Mouse (Mus musculus): ENCODE measurements around the gene Eif2b4. TPM values are rescaled to one million over a fixed set of nuclear protein-coding genes. Genes with fewer than 3 reads are reported as not detected.

The Eif2b4 gene
- polyA plus RNA-seq, 1 experiment from 2014 or later: 63.0 TPM

GRCm38 (mm10) chr5:31181183-31181770 lies 12.0 kb downstream of the Eif2b4 start:
- Histone ChIP-seq H3K27ac (no peak overlapping the region), H3K4me1 (peaks cover 9% of the 10 kb centered on the region), H3K36me3 (no peaks in the 10 kb centered on the region), H3K4me2 (replicated peaks) (no peak overlapping the region), H3K27me3 (no peaks in the 10 kb centered on the region), H3K9ac (no peak overlapping the region), H3K4me3 (no peak overlapping the region), H3K9me3 (replicated peaks) (no peaks in the 10 kb centered on the region)
- 94% methylated on average over 9 of the region's 9 CpGs for WGBS
- ATAC-seq (ENCODE audit: low FRiP score): no peak

- H3K27me3 ChIP-seq: no peaks in the 10 kb centered on the region
- under 1% methylated on average over 59 of the region's 59 CpGs for WGBS
- H3K36me3 ChIP-seq: 0 out of 2 replicates have a peak, but pooled peaks cover 2% of the 10 kb centered on the region
- H3K4me3 ChIP-seq: peak within 1 kb of the TSS; percentile 87
- H3K9ac ChIP-seq: peak within 1 kb of the TSS; percentile 87
- peaks cover 9% of the 10 kb centered on the region for H3K4me1 ChIP-seq
- H3K27ac ChIP-seq: peak within 1 kb of the TSS; percentile 97
- no peaks in the 10 kb centered on the region for H3K9me3 ChIP-seq (replicated peaks)
- peak; percentile 98 for ATAC-seq (ENCODE audit: low FRiP score)
- peak within 1 kb of the TSS; percentile 87 for H3K4me2 ChIP-seq (replicated peaks)
Observed at GRCm38 (mm10) chr5:31179766-31180630, 13.2 kb downstream of the Eif2b4 start, which contains the start of the genes Gm29609 and Gtf3c2. TSS of gene Gm29609 (minus strand) at chr5:31179911. TSS of gene Gtf3c2 (minus strand) at chr5:31180144.

- Histone ChIP-seq H3K36me3 (peaks cover 8% of the 10 kb centered on the region), H3K4me2 (replicated peaks) (peak overlapping the region; percentile 87), H3K9ac (peak overlapping the region; percentile 87), H3K27ac (peak overlapping the region; percentile 97), H3K4me1 (peaks cover 9% of the 10 kb centered on the region), H3K27me3 (no peaks in the 10 kb centered on the region), H3K9me3 (replicated peaks) (no peaks in the 10 kb centered on the region), H3K4me3 (peak overlapping the region; percentile 87)
- ATAC-seq (ENCODE audit: low FRiP score): peak; percentile 79
- WGBS: 0% methylated on average over 25 of the region's 25 CpGs
Observed at GRCm38 (mm10) chr5:31179301-31179765, 13.9 kb downstream of the Eif2b4 start.

GRCm38 (mm10) chr5:31168630-31169029 lies 24.6 kb downstream of the Eif2b4 start:
- 94% methylated on average over 4 of the region's 4 CpGs for WGBS
- H3K27ac ChIP-seq: no peak overlapping the region
- no peak overlapping the region for H3K4me3 ChIP-seq
- no peaks in the 10 kb centered on the region for H3K4me1 ChIP-seq
- ATAC-seq (ENCODE audit: low FRiP score): no peak
- no peaks in the 10 kb centered on the region for H3K27me3 ChIP-seq
- H3K9me3 ChIP-seq (replicated peaks): no peaks in the 10 kb centered on the region
- peaks cover 85% of the 10 kb centered on the region for H3K36me3 ChIP-seq
- H3K9ac ChIP-seq: no peak overlapping the region
- H3K4me2 ChIP-seq (replicated peaks): no peak overlapping the region

GRCm38 (mm10) chr5:31164878-31165277 lies 28.4 kb downstream of the Eif2b4 start:
- Histone ChIP-seq H3K4me2 (replicated peaks) (no peak overlapping the region), H3K9me3 (replicated peaks) (no peaks in the 10 kb centered on the region), H3K27me3 (no peaks in the 10 kb centered on the region), H3K4me1 (no peaks in the 10 kb centered on the region), H3K36me3 (peaks cover 84% of the 10 kb centered on the region), H3K27ac (no peak overlapping the region), H3K9ac (no peak overlapping the region), H3K4me3 (no peak overlapping the region)
- WGBS: 88% methylated on average over 1 of the region's 1 CpGs
- no peak for ATAC-seq (ENCODE audit: low FRiP score)

- Histone ChIP-seq H3K9me3 (replicated peaks) (no peaks in the 10 kb centered on the region), H3K27me3 (no peaks in the 10 kb centered on the region), H3K36me3 (peaks cover 84% of the 10 kb centered on the region), H3K27ac (no peak overlapping the region), H3K4me2 (replicated peaks) (no peak overlapping the region), H3K4me1 (no peaks in the 10 kb centered on the region), H3K9ac (no peak overlapping the region), H3K4me3 (no peak overlapping the region)
- no peak for ATAC-seq (ENCODE audit: low FRiP score)
Observed at GRCm38 (mm10) chr5:31162462-31162861, 30.8 kb downstream of the Eif2b4 start.

GRCm38 (mm10) chr5:31154152-31154553 lies 39.1 kb downstream of the Eif2b4 start, which contains the start of gene Mpv17:
TSS of gene Mpv17 (minus strand) at chr5:31154251.
- H3K27ac ChIP-seq: peak within 1 kb of the TSS; percentile 72
- H3K27me3 ChIP-seq: no peaks in the 10 kb centered on the region
- WGBS: under 1% methylated on average over 19 of the region's 19 CpGs
- peak within 1 kb of the TSS; percentile 78 for H3K4me2 ChIP-seq (replicated peaks)
- H3K9ac ChIP-seq: peak within 1 kb of the TSS; percentile 76
- H3K4me3 ChIP-seq: peak within 1 kb of the TSS; percentile 69
- no peaks in the 10 kb centered on the region for H3K9me3 ChIP-seq (replicated peaks)
- peaks cover 43% of the 10 kb centered on the region for H3K36me3 ChIP-seq
- peak; percentile 95 for ATAC-seq (ENCODE audit: low FRiP score)
- peaks cover 11% of the 10 kb centered on the region for H3K4me1 ChIP-seq

GRCm38 (mm10) chr5:31153516-31154151 lies 39.6 kb downstream of the Eif2b4 start:
- H3K9me3 ChIP-seq (replicated peaks): no peaks in the 10 kb centered on the region
- peak overlapping the region; percentile 78 for H3K4me2 ChIP-seq (replicated peaks)
- WGBS: 34% methylated on average over 6 of the region's 6 CpGs
- H3K27ac ChIP-seq: no peak overlapping the region
- H3K27me3 ChIP-seq: no peaks in the 10 kb centered on the region
- H3K9ac ChIP-seq: peak overlapping the region; percentile 76
- peaks cover 11% of the 10 kb centered on the region for H3K4me1 ChIP-seq
- peaks cover 38% of the 10 kb centered on the region for H3K36me3 ChIP-seq
- H3K4me3 ChIP-seq: peak overlapping the region; percentile 69
- ATAC-seq (ENCODE audit: low FRiP score): peak; percentile 23; the same call in 1 of the 2 replicates

GRCm38 (mm10) chr5:31151746-31152145 lies 41.5 kb downstream of the Eif2b4 start:
- Histone ChIP-seq H3K36me3 (peaks cover 19% of the 10 kb centered on the region), H3K27ac (no peak overlapping the region), H3K4me3 (no peak overlapping the region), H3K4me1 (peaks cover 11% of the 10 kb centered on the region), H3K9me3 (replicated peaks) (no peaks in the 10 kb centered on the region), H3K27me3 (no peaks in the 10 kb centered on the region), H3K9ac (no peak overlapping the region), H3K4me2 (replicated peaks) (no peak overlapping the region)
- WGBS: 89% methylated on average over 3 of the region's 3 CpGs
- no peak for ATAC-seq (ENCODE audit: low FRiP score)

GRCm38 (mm10) chr5:31149781-31150180 lies 43.4 kb downstream of the Eif2b4 start:
- H3K9ac ChIP-seq: no peak overlapping the region
- H3K4me3 ChIP-seq: no peak overlapping the region
- H3K27ac ChIP-seq: no peak overlapping the region
- no peaks in the 10 kb centered on the region for H3K27me3 ChIP-seq
- H3K4me2 ChIP-seq (replicated peaks): no peak overlapping the region
- WGBS: 97% methylated on average over 4 of the region's 4 CpGs
- peaks cover 25% of the 10 kb centered on the region for H3K36me3 ChIP-seq
- no peaks in the 10 kb centered on the region for H3K9me3 ChIP-seq (replicated peaks)
- no peak for ATAC-seq (ENCODE audit: low FRiP score)
- H3K4me1 ChIP-seq: peaks cover 11% of the 10 kb centered on the region

GRCm38 (mm10) chr5:31138968-31139425 lies 54.2 kb downstream of the Eif2b4 start:
- H3K4me3 ChIP-seq: 0 out of 2 replicates have a peak overlapping the region, but pooled peaks have one; percentile 25
- H3K4me2 ChIP-seq (replicated peaks): peak overlapping the region; percentile 49; the same call in 1 of the 2 replicates
- H3K9ac ChIP-seq: no peak overlapping the region
- H3K9me3 ChIP-seq (replicated peaks): no peaks in the 10 kb centered on the region
- H3K4me1 ChIP-seq: peaks cover 25% of the 10 kb centered on the region
- peaks cover 13% of the 10 kb centered on the region for H3K36me3 ChIP-seq
- H3K27me3 ChIP-seq: peaks cover 62% of the 10 kb centered on the region
- WGBS: 15% methylated on average over 9 of the region's 9 CpGs
- no peak overlapping the region for H3K27ac ChIP-seq
- no peak for ATAC-seq (ENCODE audit: low FRiP score)
